Mouse (Mus musculus) midbrain, embryonic 12.5 days (tissue): ENCODE results near the gene Ruvbl1. TPM values are rescaled to one million over a fixed set of nuclear protein-coding genes. Genes with fewer than 3 reads are reported as not detected.

Experiments
- ATAC-seq: fragments of 200-750 bp; cut with Nextera tagmentation; 2 replicates; pipeline ENCODE4 v1.8.0; 2017; ENCODE audit warnings: low read depth, moderate TSS enrichment, moderate library complexity; ENCODE audit not compliant: low FRiP score
- H3K27ac ChIP-seq: fragments of 300-500 bp; sonication (generic); replicated peaks from 2 replicates; pipeline ENCODE4 v1.5.1; 2016; ENCODE audit warnings: mild to moderate bottlenecking
- H3K27me3 ChIP-seq: fragments of 300-500 bp; sonication (generic); 2 replicates; pipeline ENCODE4 v1.6.1; 2016; ENCODE audit warnings: mild to moderate bottlenecking
- H3K36me3 ChIP-seq: fragments of 300-500 bp; sonication (generic); 2 replicates; pipeline ENCODE4 v1.6.1; 2016
- H3K4me1 ChIP-seq: fragments of 300-500 bp; sonication (generic); 2 replicates; pipeline ENCODE4 v1.6.1; 2016
- H3K4me2 ChIP-seq: fragments of 300-500 bp; sonication (generic); replicated peaks from 2 replicates; pipeline ENCODE4 v1.6.1; 2016; ENCODE audit warnings: mild to moderate bottlenecking, moderate library complexity
- H3K4me3 ChIP-seq: fragments of 300-500 bp; sonication (generic); 2 replicates; pipeline ENCODE4 v1.5.1; 2016; ENCODE audit warnings: mild to moderate bottlenecking
- H3K9ac ChIP-seq: fragments of 300-500 bp; sonication (generic); replicated peaks from 2 replicates; pipeline ENCODE4 v1.6.1; 2016; ENCODE audit warnings: mild to moderate bottlenecking, moderate library complexity
- H3K9me3 ChIP-seq: fragments of 300-500 bp; sonication (generic); 2 replicates; pipeline ENCODE4 v1.6.1; 2016; ENCODE audit warnings: mild to moderate bottlenecking
- WGBS: fragments of 180-500 bp; shearing (Covaris S2); methylation state at CpG from one replicate; pipeline ENCODE4 v1.1.7; 2016; 5-methylcytosine and 5-hydroxymethylcytosine counted together
- polyA plus RNA-seq: library from polyadenylated mRNA; unstranded; fragments of >200 nt; fragmentation: Nextera tagmentation; extraction: Ambion mirVana; gene quantifications from 2 replicates; pipeline ENCODE4 v1.2.1, GENCODE M21; 2016

Ruvbl1 gene
- polyA plus RNA-seq, 1 experiment from 2014 or later = 129 TPM

GRCm38 (mm10) chr6:88523043-88523442, 57.8 kb downstream of the Ruvbl1 start:
- H3K27ac ChIP-seq = no peak overlapping the region
- no peak overlapping the region for H3K4me2 ChIP-seq
- no peaks in the 10 kb centered on the region for H3K9me3 ChIP-seq
- 81% methylated on average over 3 of the region's 3 CpGs for WGBS
- no peaks in the 10 kb centered on the region for H3K36me3 ChIP-seq
- no peaks in the 10 kb centered on the region for H3K27me3 ChIP-seq
- no peak overlapping the region for H3K9ac ChIP-seq
- ATAC-seq = no peak
- H3K4me1 ChIP-seq = peaks cover 8% of the 10 kb centered on the region
- no peak overlapping the region for H3K4me3 ChIP-seq

GRCm38 (mm10) chr6:88523451-88523850, 58.2 kb downstream of the Ruvbl1 start:
- no peak overlapping the region for H3K27ac ChIP-seq
- 90% methylated on average over 3 of the region's 3 CpGs for WGBS

GRCm38 (mm10) chr6:88524056-88524455, 58.8 kb downstream of the Ruvbl1 start:
- no peak overlapping the region for H3K4me2 ChIP-seq
- no peak overlapping the region for H3K9ac ChIP-seq
- H3K4me3 ChIP-seq = no peak overlapping the region
- ATAC-seq = no peak
- H3K27ac ChIP-seq = no peak overlapping the region
- H3K4me1 ChIP-seq = peaks cover 7% of the 10 kb centered on the region
- H3K36me3 ChIP-seq = no peaks in the 10 kb centered on the region
- 85% methylated on average over 4 of the region's 4 CpGs for WGBS
- H3K9me3 ChIP-seq = no peaks in the 10 kb centered on the region
- H3K27me3 ChIP-seq = no peaks in the 10 kb centered on the region

More at GRCm38 (mm10) chr6:88523451-88523850, 58.2 kb downstream of the Ruvbl1 start:
- Histone ChIP-seq H3K4me2 (no peak overlapping the region), H3K9me3 (no peaks in the 10 kb centered on the region), H3K27me3 (no peaks in the 10 kb centered on the region), H3K9ac (no peak overlapping the region), H3K4me1 (peaks cover 8% of the 10 kb centered on the region), H3K4me3 (no peak overlapping the region), H3K36me3 (no peaks in the 10 kb centered on the region)
- no peak for ATAC-seq

GRCm38 (mm10) chr6:88530306-88530705, 65.1 kb downstream of the Ruvbl1 start:
- no peak overlapping the region for H3K9ac ChIP-seq
- no peaks in the 10 kb centered on the region for H3K36me3 ChIP-seq
- H3K9me3 ChIP-seq = no peaks in the 10 kb centered on the region
- H3K27ac ChIP-seq = no peak overlapping the region
- H3K27me3 ChIP-seq = no peaks in the 10 kb centered on the region
- no peaks in the 10 kb centered on the region for H3K4me1 ChIP-seq
- ATAC-seq = no peak
- H3K4me3 ChIP-seq = no peak overlapping the region
- H3K4me2 ChIP-seq = no peak overlapping the region

- WGBS = 82% methylated on average over 2 of the region's 2 CpGs
- Histone ChIP-seq H3K4me1 (peaks cover 7% of the 10 kb centered on the region), H3K4me2 (no peak overlapping the region), H3K27me3 (peaks cover 16% of the 10 kb centered on the region), H3K9ac (no peak overlapping the region), H3K4me3 (no peak overlapping the region), H3K27ac (no peak overlapping the region), H3K36me3 (no peaks in the 10 kb centered on the region), H3K9me3 (no peaks in the 10 kb centered on the region)
- no peak for ATAC-seq
Measured at GRCm38 (mm10) chr6:88540093-88540755, 75.0 kb downstream of the Ruvbl1 start.

GRCm38 (mm10) chr6:88544241-88544640, 79.0 kb downstream of the Ruvbl1 start:
- peaks cover 45% of the 10 kb centered on the region for H3K27me3 ChIP-seq
- H3K9ac ChIP-seq = no peak overlapping the region
- no peaks in the 10 kb centered on the region for H3K36me3 ChIP-seq
- peak overlapping the region; percentile 78; the same call in 1 of the 2 replicates for H3K27ac ChIP-seq
- no peaks in the 10 kb centered on the region for H3K9me3 ChIP-seq
- H3K4me2 ChIP-seq = no peak overlapping the region
- H3K4me3 ChIP-seq = no peak overlapping the region
- H3K4me1 ChIP-seq = peaks cover 11% of the 10 kb centered on the region
- ATAC-seq = no peak
- WGBS = 86% methylated on average over 3 of the region's 3 CpGs

GRCm38 (mm10) chr6:88544644-88545396, 79.6 kb downstream of the Ruvbl1 start:
- 31% methylated on average over 11 of the region's 11 CpGs for WGBS
- ATAC-seq = peak; percentile 56

GRCm38 (mm10) chr6:88545397-88545790, 80.2 kb downstream of the Ruvbl1 start:
- 14% methylated on average over 10 of the region's 10 CpGs for WGBS
- H3K4me2 ChIP-seq = peak overlapping the region; percentile 31
- H3K27ac ChIP-seq = peak overlapping the region; percentile 78
- peaks cover 40% of the 10 kb centered on the region for H3K27me3 ChIP-seq
- H3K9ac ChIP-seq = no peak overlapping the region
- ATAC-seq = 0 out of 2 replicates have a peak, but pooled peaks have one; percentile 28
- no peaks in the 10 kb centered on the region for H3K36me3 ChIP-seq
- H3K4me3 ChIP-seq = no peak overlapping the region
- no peaks in the 10 kb centered on the region for H3K9me3 ChIP-seq
- peaks cover 11% of the 10 kb centered on the region for H3K4me1 ChIP-seq

More at GRCm38 (mm10) chr6:88544644-88545396, 79.6 kb downstream of the Ruvbl1 start:
- Histone ChIP-seq H3K27ac (peak overlapping the region; percentile 78), H3K9me3 (no peaks in the 10 kb centered on the region), H3K9ac (no peak overlapping the region; the same call in 1 of the 2 replicates), H3K27me3 (peaks cover 45% of the 10 kb centered on the region), H3K4me2 (peak overlapping the region; percentile 31), H3K4me1 (peaks cover 11% of the 10 kb centered on the region), H3K36me3 (no peaks in the 10 kb centered on the region), H3K4me3 (no peak overlapping the region)

Other genes starting within 250 kb of the Ruvbl1 start
- not detected in 2 replicates for gene Dnajb8, start 243.1 kb upstream of the Ruvbl1 start, polyA plus RNA-seq
- gene Eefsec, start 18.9 kb upstream of the Ruvbl1 start, polyA plus RNA-seq = 27.9 and 29.9 TPM in 2 replicates
- 195 and 202 TPM in 2 replicates for gene Sec61a1, start 53.5 kb downstream of the Ruvbl1 start, polyA plus RNA-seq
- not detected in 2 replicates for gene Kbtbd12, start 172.5 kb downstream of the Ruvbl1 start, polyA plus RNA-seq